Mouse (Mus musculus): ENCODE measurements around the gene Sdk1.
A peak's percentile ranks its signal among the peaks of the same experiment; 100 is the strongest.

Sdk1 gene

GRCm38 (mm10) chr5:141778231-141778630, 536.9 kb downstream of the Sdk1 start:
- DNase-seq = no peak

GRCm38 (mm10) chr5:141781142-141781541, 539.9 kb downstream of the Sdk1 start:
- no peak for DNase-seq

DNA sequence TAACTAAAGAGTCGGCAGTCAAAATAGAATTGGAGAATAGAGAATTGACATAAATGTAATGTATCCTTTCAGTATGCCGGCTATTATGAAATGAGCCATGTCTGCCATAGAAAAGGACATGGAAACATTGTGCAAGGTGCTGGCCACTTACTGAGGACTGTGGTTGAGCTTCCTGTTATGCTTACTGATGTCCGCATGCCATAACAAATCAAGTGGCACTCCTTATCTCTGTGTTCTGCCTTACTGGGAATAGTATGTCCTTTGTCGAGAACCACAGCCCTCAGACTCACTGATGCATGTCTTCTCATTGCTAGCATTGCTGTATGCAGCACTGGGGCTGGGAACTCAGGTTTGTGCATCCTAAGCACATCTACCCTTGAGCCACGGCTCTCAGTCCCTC, 541.0 kb downstream of the Sdk1 start:
- DNase-seq = no peak

GRCm38 (mm10) chr5:141783516-141783915, 542.2 kb downstream of the Sdk1 start:
- DNase-seq = no peak

DNA sequence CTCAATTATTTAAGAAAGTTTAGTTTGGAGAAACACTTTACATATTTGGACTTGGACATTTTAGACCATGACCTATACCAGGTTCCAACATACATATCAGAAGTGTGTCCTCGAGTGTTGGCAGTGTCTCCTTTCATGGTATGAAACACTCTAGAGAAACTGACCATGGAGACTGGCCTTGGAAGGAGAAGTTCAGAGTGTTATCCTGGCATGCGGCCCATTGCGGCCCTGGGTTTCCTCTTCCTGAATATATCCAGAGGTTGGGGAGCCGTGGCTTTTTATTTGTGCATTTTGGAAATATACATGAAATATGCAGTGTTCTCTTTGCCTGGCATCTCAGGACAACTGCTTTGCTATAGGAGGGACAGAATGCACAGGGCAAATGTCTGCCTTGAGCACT, 552.6 kb downstream of the Sdk1 start:
- no peak for DNase-seq

DNA sequence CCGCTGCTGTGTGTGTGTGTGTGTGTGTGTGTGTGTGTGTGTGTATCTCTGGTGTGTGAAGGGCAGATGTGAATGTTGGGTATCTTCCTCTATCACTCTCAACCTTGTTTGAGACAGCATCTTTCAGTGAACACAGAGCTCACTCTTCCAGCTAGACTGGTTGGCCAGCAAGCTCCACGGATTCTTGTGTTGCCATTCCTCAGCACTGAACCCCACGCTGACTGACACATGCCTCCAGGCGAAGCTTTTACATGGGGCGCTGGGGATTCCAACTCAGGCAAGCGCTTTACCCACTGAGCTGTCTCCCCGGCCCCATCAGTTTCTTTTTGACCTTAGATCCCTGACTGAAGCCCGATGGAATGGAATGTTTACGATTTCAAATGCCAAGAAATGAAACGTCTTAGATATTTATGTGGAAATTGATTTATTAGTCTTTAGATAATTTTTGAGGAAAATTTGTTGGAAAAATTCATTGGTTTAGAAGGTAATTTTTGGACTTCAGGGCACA, 582.6 kb downstream of the Sdk1 start:
- no peak for DNase-seq

DNA sequence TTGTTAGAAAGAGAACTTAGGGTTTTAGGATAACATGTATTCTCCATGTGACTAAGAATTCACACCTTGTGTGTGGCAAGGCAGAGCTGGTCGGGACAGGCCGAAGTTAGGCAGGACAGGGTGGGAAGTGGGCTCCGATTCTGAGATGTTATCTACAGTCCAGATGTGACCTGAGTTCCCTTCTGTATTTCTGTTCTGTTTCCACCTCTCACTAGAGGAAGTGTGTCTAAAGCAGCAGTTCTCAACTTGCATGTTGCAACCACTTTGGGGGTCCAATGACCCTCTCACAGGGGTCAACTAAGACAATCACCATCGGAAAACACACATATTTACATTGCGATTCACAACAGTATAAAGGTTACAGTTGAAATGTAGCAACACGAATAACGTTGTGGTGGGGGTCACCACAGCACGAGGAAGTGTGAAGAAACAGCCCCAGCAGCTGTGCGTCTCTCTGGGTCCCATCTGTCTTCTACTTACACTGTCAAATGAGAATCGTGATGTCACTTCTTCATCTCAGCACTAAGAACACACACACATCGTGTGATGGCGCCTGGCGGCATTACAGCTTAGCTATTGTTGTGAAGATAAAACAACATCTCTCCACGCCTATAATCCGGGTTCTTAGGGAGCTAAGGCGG, 583.6 kb downstream of the Sdk1 start:
- DNase-seq = no peak

GRCm38 (mm10) chr5:141835566-141835965, 594.3 kb downstream of the Sdk1 start:
- no peak for DNase-seq

GRCm38 (mm10) chr5:141836892-141837455, 595.7 kb downstream of the Sdk1 start:
- no peak for DNase-seq

DNA sequence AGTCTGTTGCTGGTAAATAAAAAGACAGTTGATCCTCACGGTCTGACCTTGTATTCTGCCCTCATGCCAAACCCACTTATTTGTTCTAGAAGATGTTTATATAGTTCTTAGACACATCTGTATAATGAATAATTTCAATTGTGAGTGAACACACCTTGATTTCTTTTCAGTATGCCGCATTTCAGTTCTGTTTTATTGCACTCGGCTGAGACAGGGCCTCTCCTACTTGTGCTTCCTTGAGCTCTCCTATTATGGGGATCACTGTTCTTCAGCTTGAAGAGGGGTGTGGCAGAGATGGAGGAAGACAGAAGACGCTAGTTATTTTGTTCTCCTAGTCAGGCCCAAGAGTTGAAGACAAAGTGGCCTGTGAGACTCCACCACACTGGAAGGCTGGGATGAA, 603.4 kb downstream of the Sdk1 start:
- no peak for DNase-seq

- DNase-seq = no peak
Observed at GRCm38 (mm10) chr5:141847686-141848085, 606.4 kb downstream of the Sdk1 start.

GRCm38 (mm10) chr5:141852175-141852574, 610.9 kb downstream of the Sdk1 start:
- peak; percentile 47 to 51 for DNase-seq

GRCm38 (mm10) chr5:141856447-141856846, 615.2 kb downstream of the Sdk1 start:
- no peak for DNase-seq

GRCm38 (mm10) chr5:141857781-141858180, 616.5 kb downstream of the Sdk1 start:
- DNase-seq = peak; percentile 54 to 76

DNA sequence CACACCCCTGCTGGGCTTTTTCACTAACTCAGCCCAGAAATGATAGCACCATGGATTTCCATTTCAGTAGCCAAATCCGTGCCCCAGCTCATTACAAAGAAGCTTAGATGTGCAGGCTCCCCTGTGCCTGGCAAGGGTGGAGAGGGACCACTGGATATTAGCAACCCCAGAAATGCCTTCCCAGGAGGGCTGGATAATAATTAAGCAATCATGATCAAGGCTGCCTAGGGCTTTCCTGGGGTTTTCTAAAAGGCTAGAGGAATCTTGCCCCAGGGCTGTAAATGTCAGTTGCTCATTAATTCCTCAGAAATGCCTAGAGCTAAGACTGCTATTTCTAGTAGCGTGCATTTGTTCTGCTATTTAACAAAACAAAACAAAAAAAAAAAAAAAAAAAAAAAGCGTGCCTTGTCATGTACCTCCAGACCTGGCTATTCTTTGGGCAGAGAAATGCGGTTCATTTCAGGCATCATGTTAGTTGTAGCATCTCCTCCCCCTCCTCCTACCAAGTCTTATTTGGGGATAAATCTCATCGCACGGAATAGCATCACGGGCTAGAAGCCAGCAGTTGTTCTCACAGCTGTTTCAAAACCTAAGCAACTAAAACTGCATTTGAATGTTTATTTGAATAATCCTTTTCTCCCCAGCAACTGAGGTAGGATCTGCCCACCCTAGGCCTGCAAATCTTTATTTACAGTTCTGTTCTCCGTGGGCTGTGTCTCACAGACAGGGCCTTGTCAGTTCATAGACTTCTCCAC, 617.3 kb downstream of the Sdk1 start:
- DNase-seq = peak; percentile 48 to 75

- no peak for DNase-seq
Observed at GRCm38 (mm10) chr5:141866042-141866441, 624.8 kb downstream of the Sdk1 start.

DNA sequence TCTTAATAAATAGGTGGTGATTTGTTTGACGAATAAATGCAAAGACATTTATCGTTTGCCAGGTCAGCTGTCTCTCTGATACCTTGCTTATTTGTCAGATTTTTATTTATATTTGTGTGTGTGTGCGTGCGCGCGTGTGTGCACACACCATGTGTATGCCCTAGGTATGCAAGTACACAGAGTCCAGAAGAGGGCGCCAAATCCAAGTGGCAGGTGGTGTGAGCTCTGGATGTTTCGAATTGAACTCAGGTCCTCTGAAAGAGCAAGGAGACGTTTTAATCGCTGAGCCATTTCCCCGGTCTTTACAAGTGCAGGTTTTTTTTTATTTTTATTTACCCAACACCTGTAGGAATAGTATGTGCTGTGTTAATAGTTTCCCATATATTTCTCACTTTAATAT, 632.5 kb downstream of the Sdk1 start:
- no peak for DNase-seq

DNA sequence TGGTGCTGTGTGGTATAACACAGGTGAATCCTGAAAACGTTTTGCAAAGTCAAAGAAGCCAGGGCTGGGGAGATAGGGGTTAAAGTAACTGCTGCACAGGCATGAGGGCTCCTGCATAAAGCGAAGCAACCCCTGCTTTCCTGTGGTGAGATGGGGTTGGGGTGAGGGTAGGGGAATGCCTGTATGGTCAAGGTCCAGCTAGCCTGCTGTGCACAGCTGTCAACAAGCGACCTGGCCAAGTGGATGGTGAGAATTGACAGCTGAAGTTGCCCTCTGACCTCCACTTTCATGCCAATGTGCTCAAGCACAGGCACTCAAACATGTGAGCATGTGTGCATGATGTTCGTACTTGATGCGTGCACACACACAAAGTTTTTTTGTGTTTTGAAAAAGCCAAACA, 639.4 kb downstream of the Sdk1 start:
- no peak for DNase-seq

DNA sequence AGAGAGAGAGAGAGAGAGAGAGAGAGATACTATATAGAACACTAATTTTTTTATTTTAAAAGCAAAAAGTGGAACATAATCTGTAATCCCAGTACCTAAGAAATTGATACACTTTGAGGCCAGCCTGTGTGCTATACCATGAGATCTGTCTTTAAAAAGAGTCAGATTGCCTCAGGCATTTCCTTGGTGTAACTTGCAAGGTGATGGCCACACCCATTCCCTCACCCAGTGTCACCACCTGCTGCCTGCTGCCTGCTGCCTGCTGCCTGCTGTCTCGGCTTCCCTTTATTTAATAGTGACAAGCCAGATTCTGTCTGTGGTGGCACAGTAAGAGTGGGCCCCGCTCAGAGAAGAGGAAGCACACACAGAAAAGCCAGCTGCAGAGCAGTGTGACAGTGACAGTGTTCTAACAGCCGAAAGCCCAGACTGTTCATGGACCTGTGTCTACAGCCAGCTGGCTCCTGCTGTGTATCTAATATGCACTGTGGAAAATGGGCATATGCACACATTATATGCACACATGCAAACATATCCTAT, 642.9 kb downstream of the Sdk1 start:
- no peak for DNase-seq

GRCm38 (mm10) chr5:141886006-141886405, 644.7 kb downstream of the Sdk1 start:
- DNase-seq = no peak

- DNase-seq = no peak
Observed at GRCm38 (mm10) chr5:141889766-141890165, 648.5 kb downstream of the Sdk1 start.

GRCm38 (mm10) chr5:141896402-141896801, 655.1 kb downstream of the Sdk1 start:
- DNase-seq = no peak

GRCm38 (mm10) chr5:141897481-141897880, 656.2 kb downstream of the Sdk1 start:
- no peak for DNase-seq

DNA sequence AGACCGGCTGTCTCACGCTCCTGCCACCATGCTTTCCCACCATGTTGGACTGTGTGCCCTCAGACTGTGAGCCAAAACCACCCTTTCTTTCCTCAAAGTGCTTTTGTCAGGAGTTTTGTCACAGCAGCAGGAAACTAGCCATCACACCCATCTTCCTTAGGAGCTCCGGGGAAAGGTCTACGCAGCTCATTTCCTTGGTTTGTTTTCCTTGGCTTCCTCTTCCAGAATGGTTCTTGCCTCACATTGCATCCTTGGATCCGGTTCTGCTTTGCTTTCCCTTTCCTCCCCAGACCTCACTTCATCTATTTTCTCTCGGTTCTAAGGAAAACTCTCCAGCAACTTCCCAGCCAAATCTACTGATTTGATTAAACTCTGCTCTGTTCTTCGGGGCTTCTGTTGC, 658.5 kb downstream of the Sdk1 start:
- DNase-seq = no peak
